Mouse (Mus musculus): Measurements from ENCODE around the gene Smg7. TPM values are rescaled to one million over a fixed set of nuclear protein-coding genes. Genes with fewer than 3 reads are reported as not detected.

The Smg7 gene
- polyA plus RNA-seq, 1 experiment from 2014 or later: 8.8 TPM

DNA sequence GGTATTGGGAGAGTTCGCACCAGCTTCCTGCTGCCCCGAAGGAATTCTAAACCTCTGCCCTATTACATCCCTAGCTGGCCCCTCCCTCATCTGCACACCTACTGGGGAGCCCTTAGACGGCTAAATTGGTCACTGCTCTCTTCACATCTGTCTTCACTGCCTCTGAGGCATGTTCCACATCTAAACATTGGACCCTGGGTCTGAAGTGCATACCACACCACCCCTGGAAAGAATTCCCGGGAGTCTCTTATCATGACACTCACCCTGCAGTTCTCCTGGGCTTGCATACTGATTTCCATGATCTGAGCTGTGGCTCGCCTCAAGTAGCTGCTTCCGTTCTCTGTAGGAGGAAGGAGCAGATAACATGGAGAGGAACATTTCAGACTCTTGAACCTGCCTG is 111.6 kb downstream of the Smg7 start:
- H3K4me3 ChIP-seq (replicated peaks): no peak overlapping the region
- H3K27ac ChIP-seq (replicated peaks): no peak overlapping the region
- no peaks in the 10 kb centered on the region for H3K9me3 ChIP-seq (replicated peaks)
- peaks cover 17% of the 10 kb centered on the region for H3K4me1 ChIP-seq (replicated peaks)
- no peak overlapping the region for H3K9ac ChIP-seq
- ATAC-seq (ENCODE audit: insufficient read depth): no peak
- WGBS (ENCODE audit: insufficient replicate concordance): 12% methylated on average over 6 of the region's 6 CpGs
- no peaks in the 10 kb centered on the region for H3K36me3 ChIP-seq (replicated peaks)
- no peak overlapping the region for H3K4me2 ChIP-seq
- H3K27me3 ChIP-seq: no peaks in the 10 kb centered on the region

GRCm38 (mm10) chr1:152790254-152790653 is 112.2 kb downstream of the Smg7 start:
- peak overlapping the region; percentile 20; the same call in 1 of the 2 replicates for H3K4me2 ChIP-seq
- no peak for ATAC-seq (ENCODE audit: insufficient read depth)
- H3K27me3 ChIP-seq: no peaks in the 10 kb centered on the region
- H3K9ac ChIP-seq: no peak overlapping the region
- H3K4me3 ChIP-seq (replicated peaks): no peak overlapping the region
- no peaks in the 10 kb centered on the region for H3K36me3 ChIP-seq (replicated peaks)
- H3K27ac ChIP-seq (replicated peaks): no peak overlapping the region
- WGBS (ENCODE audit: insufficient replicate concordance): 18% methylated on average over 12 of the region's 12 CpGs
- peaks cover 12% of the 10 kb centered on the region; the same call in 1 of the 2 replicates for H3K4me1 ChIP-seq (replicated peaks)
- no peaks in the 10 kb centered on the region for H3K9me3 ChIP-seq (replicated peaks)

DNA sequence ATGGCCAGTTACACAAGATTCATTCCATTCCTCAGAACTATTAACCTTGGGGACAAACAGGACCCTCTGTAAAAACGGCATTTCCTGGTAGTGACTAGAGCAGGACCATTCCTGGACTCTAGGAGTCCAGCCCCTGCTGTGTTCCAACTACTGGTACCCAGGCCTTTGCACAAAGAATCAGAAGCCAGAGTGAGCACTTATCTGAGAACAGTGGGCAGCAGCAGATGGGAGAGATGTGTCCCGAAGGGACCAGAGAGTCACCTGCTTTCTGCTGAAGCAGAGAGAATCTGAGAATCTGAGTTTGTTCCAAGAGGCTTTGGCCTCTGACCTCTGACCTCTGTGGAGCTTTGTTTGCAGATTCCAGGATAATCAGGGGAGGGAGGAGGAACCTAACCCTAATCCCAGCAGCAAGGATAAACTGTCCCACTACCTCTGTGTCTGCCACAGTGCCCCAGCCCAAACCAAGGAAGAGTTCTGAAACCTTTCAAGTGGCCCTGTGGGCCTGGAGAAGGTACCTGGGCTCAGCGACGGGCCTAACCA is 114.3 kb downstream of the Smg7 start:
- H3K27ac ChIP-seq (replicated peaks): no peak overlapping the region
- peaks cover 9% of the 10 kb centered on the region; the same call in 1 of the 2 replicates for H3K4me1 ChIP-seq (replicated peaks)
- no peak for ATAC-seq (ENCODE audit: insufficient read depth)
- H3K4me2 ChIP-seq: no peak overlapping the region
- no peak overlapping the region for H3K9ac ChIP-seq
- no peaks in the 10 kb centered on the region for H3K9me3 ChIP-seq (replicated peaks)
- H3K36me3 ChIP-seq (replicated peaks): no peaks in the 10 kb centered on the region
- 48% methylated on average over 4 of the region's 4 CpGs for WGBS (ENCODE audit: insufficient replicate concordance)
- H3K27me3 ChIP-seq: no peaks in the 10 kb centered on the region
- H3K4me3 ChIP-seq (replicated peaks): no peak overlapping the region

Other genes with a start within 250 kb of the Smg7 start
- gene Apobec4, start 152.1 kb downstream of the Smg7 start, polyA plus RNA-seq (2015; fragmentation: Nextera tagmentation; extraction: Ambion mirVana): not detected in 2 replicates
- gene Rgl1, start 136.3 kb downstream of the Smg7 start, polyA plus RNA-seq (2015; fragmentation: Nextera tagmentation; extraction: Ambion mirVana): 13.0 and 13.1 TPM in 2 replicates
- gene Arpc5, start 136.1 kb downstream of the Smg7 start, polyA plus RNA-seq (2015; fragmentation: Nextera tagmentation; extraction: Ambion mirVana): 138 and 146 TPM in 2 replicates
- gene Ncf2, start 102.5 kb downstream of the Smg7 start, polyA plus RNA-seq (2015; fragmentation: Nextera tagmentation; extraction: Ambion mirVana): 11.2 and 11.7 TPM in 2 replicates
- gene Nmnat2, start 52.3 kb upstream of the Smg7 start, polyA plus RNA-seq (2015; fragmentation: Nextera tagmentation; extraction: Ambion mirVana): 0.02 and 0.05 TPM in 2 replicates